Comparison of ENCODE assay signal across 10 mouse cellular contexts in genomic region chr7:4452644-4453043, GRCm38 (mm10). TPM values are rescaled to one million over a fixed set of nuclear protein-coding genes. Genes with fewer than 3 reads are reported as not detected.
DNase-seq lines count a peak whose midpoint lies in the region; ATAC-seq lines count a peak whose summit lies in the region.
"Had no signal": no experiment of that assay in that cellular context is flagged by ENCODE, and none has a peak within 500 bp of the region (broad histone marks: within the 10 kb centered on the region; RNA-seq: fewer than 3 reads in every experiment).

No protein-coding gene starts in this region.

- WGBS in kidney, embryonic 14.5 days = 13% methylated on average over 4 of the region's 4 CpGs
- WGBS in embryonic facial prominence, embryonic 15.5 days = 21% methylated on average over 4 of the region's 4 CpGs
- WGBS in lung, embryonic 15.5 days = 12% methylated on average over 4 of the region's 4 CpGs
- WGBS in stomach, embryonic 16.5 days = 24% methylated on average over 4 of the region's 4 CpGs

- H3K27ac ChIP-seq in kidney, embryonic 14.5 days (ENCODE audit: low read depth, low read length) = no peak overlapping the region
- no peak overlapping the region; the same call in 1 of the 2 replicates for H3K27ac ChIP-seq in embryonic facial prominence, embryonic 15.5 days (replicated peaks)
- H3K27ac ChIP-seq in lung, embryonic 15.5 days = peak overlapping the region; percentile 65
- peak overlapping the region; percentile 75 for H3K27ac ChIP-seq in stomach, embryonic 16.5 days (ENCODE audit: low read length)
- H3K27ac ChIP-seq: heart, embryonic 10.5 days had no signal

- H3K27me3 ChIP-seq in kidney, embryonic 14.5 days (ENCODE audit: control insufficient read depth, insufficient read depth, low read length) = no peaks in the 10 kb centered on the region
- no peaks in the 10 kb centered on the region for H3K27me3 ChIP-seq in embryonic facial prominence, embryonic 15.5 days
- no peaks in the 10 kb centered on the region for H3K27me3 ChIP-seq in lung, embryonic 15.5 days
- no peaks in the 10 kb centered on the region for H3K27me3 ChIP-seq in stomach, embryonic 16.5 days (ENCODE audit: control insufficient read depth, insufficient read depth, low read length)

- H3K36me3 ChIP-seq in kidney, embryonic 14.5 days (ENCODE audit: control insufficient read depth, insufficient read depth, low read length) = no peaks in the 10 kb centered on the region
- H3K36me3 ChIP-seq in embryonic facial prominence, embryonic 15.5 days = no peaks in the 10 kb centered on the region
- no peaks in the 10 kb centered on the region for H3K36me3 ChIP-seq in lung, embryonic 15.5 days
- no peaks in the 10 kb centered on the region for H3K36me3 ChIP-seq in stomach, embryonic 16.5 days (ENCODE audit: control insufficient read depth, insufficient read depth, low read length)
- H3K36me3 ChIP-seq: heart, embryonic 10.5 days had no signal

- no peaks in the 10 kb centered on the region for H3K9me3 ChIP-seq in kidney, embryonic 14.5 days (ENCODE audit: control insufficient read depth, low read length)
- no peaks in the 10 kb centered on the region for H3K9me3 ChIP-seq in embryonic facial prominence, embryonic 15.5 days (replicated peaks)
- no peaks in the 10 kb centered on the region for H3K9me3 ChIP-seq in lung, embryonic 15.5 days
- H3K9me3 ChIP-seq in stomach, embryonic 16.5 days (replicated peaks; ENCODE audit: control insufficient read depth, low read length) = no peaks in the 10 kb centered on the region
- H3K9me3 ChIP-seq: heart, embryonic 10.5 days had no signal

- DNase-seq in kidney, postnatal 36 days = peak; percentile 23 to 30
- no peak for DNase-seq in cerebellum, adult 11-12 months
- DNase-seq: adrenal gland, postnatal 36 days; left cerebral cortex, postnatal 4 days had no signal

- H3K4me2 ChIP-seq in kidney, embryonic 14.5 days (replicated peaks; ENCODE audit: low read depth, low read length) = no peak overlapping the region
- no peak overlapping the region for H3K4me2 ChIP-seq in embryonic facial prominence, embryonic 15.5 days (replicated peaks)
- no peak overlapping the region for H3K4me2 ChIP-seq in lung, embryonic 15.5 days
- no peak overlapping the region for H3K4me2 ChIP-seq in stomach, embryonic 16.5 days (ENCODE audit: low read depth, low read length)

- ATAC-seq in kidney, embryonic 14.5 days (ENCODE audit: low FRiP score, low TSS enrichment) = no peak
- ATAC-seq in embryonic facial prominence, embryonic 15.5 days (ENCODE audit: insufficient number of reproducible peaks, low FRiP score, low TSS enrichment, low read depth) = 0 out of 2 replicates have a peak, but pooled peaks have one; percentile 24
- peak; percentile 76 for ATAC-seq in lung, embryonic 15.5 days (ENCODE audit: borderline replicate concordance, extremely low read depth, low FRiP score, low TSS enrichment)
- peak; percentile 95 for ATAC-seq in stomach, embryonic 16.5 days (ENCODE audit: insufficient read depth, low FRiP score)
- ATAC-seq in granulocyte monocyte progenitor cell, adult 5-6 weeks (replicated peaks; ENCODE audit: poor library complexity, severe bottlenecking) = no peak

- H3K4me3 ChIP-seq in kidney, embryonic 14.5 days (ENCODE audit: low read length) = no peak overlapping the region
- no peak overlapping the region for H3K4me3 ChIP-seq in embryonic facial prominence, embryonic 15.5 days (replicated peaks)
- no peak overlapping the region for H3K4me3 ChIP-seq in lung, embryonic 15.5 days
- no peak overlapping the region for H3K4me3 ChIP-seq in stomach, embryonic 16.5 days (replicated peaks; ENCODE audit: low read length)
- H3K4me3 ChIP-seq: heart, embryonic 10.5 days had no signal

- H3K4me1 ChIP-seq in kidney, embryonic 14.5 days (ENCODE audit: control insufficient read depth, insufficient read depth, low read length) = no peaks in the 10 kb centered on the region
- H3K4me1 ChIP-seq in embryonic facial prominence, embryonic 15.5 days = no peaks in the 10 kb centered on the region
- H3K4me1 ChIP-seq in lung, embryonic 15.5 days = 0 out of 2 replicates have a peak, but pooled peaks cover 11% of the 10 kb centered on the region
- peaks cover 13% of the 10 kb centered on the region for H3K4me1 ChIP-seq in stomach, embryonic 16.5 days (ENCODE audit: control insufficient read depth, insufficient read depth, low read length)

- no peak overlapping the region for H3K9ac ChIP-seq in kidney, embryonic 14.5 days (ENCODE audit: low read depth, low read length)
- H3K9ac ChIP-seq in embryonic facial prominence, embryonic 15.5 days = no peak overlapping the region
- no peak overlapping the region for H3K9ac ChIP-seq in lung, embryonic 15.5 days
- no peak overlapping the region for H3K9ac ChIP-seq in stomach, embryonic 16.5 days (ENCODE audit: low read length)

RNA-seq across cellular contexts. Expression of gene Rdh13, which starts 7.2 kb away (rescaled TPM):
- 23.4 and 32.9 TPM in 2 replicates for polyA plus RNA-seq in kidney, embryonic 14.5 days (2014; fragmentation: Nextera tagmentation; extraction: Ambion mirVana)
- polyA plus RNA-seq in embryonic facial prominence, embryonic 15.5 days (2015; fragmentation: Nextera tagmentation; extraction: Ambion mirVana) = 24.4 and 25.3 TPM in 2 replicates
- 20.9 and 22.1 TPM in 2 replicates for polyA plus RNA-seq in lung, embryonic 15.5 days (2015; fragmentation: Nextera tagmentation; extraction: Ambion mirVana)
- polyA plus RNA-seq in stomach, embryonic 16.5 days (2015; fragmentation: Nextera tagmentation; extraction: Ambion mirVana) = 28.1 and 32.8 TPM in 2 replicates
- total RNA-seq in granulocyte monocyte progenitor cell, adult 5-6 weeks (2014; fragmentation: Nextera tagmentation) = 9.1 and 12.1 TPM in 2 replicates
- total RNA-seq in granulocyte monocyte progenitor cell, adult 5-6 weeks (2017) = 11.9 and 21.9 TPM in 2 replicates

RNA-seq across cellular contexts. Expression of gene Eps8l1, which starts 7.8 kb away (rescaled TPM):
- 3.0 and 6.8 TPM in 2 replicates for polyA plus RNA-seq in kidney, embryonic 14.5 days (2014; fragmentation: Nextera tagmentation; extraction: Ambion mirVana)
- polyA plus RNA-seq in embryonic facial prominence, embryonic 15.5 days (2015; fragmentation: Nextera tagmentation; extraction: Ambion mirVana) = 13.6 and 17.6 TPM in 2 replicates
- 14.1 and 15.5 TPM in 2 replicates for polyA plus RNA-seq in lung, embryonic 15.5 days (2015; fragmentation: Nextera tagmentation; extraction: Ambion mirVana)
- polyA plus RNA-seq in stomach, embryonic 16.5 days (2015; fragmentation: Nextera tagmentation; extraction: Ambion mirVana) = 12.1 and 15.0 TPM in 2 replicates
- total RNA-seq in granulocyte monocyte progenitor cell, adult 5-6 weeks (2014; fragmentation: Nextera tagmentation) = 5.0 and 7.7 TPM in 2 replicates
- 1.6 and 7.1 TPM in 2 replicates for total RNA-seq in granulocyte monocyte progenitor cell, adult 5-6 weeks (2017)

RNA-seq across cellular contexts. Expression of gene Ppp1r12c, which starts 48.8 kb away (rescaled TPM):
- 50.8 and 51.2 TPM in 2 replicates for polyA plus RNA-seq in kidney, embryonic 14.5 days (2014; fragmentation: Nextera tagmentation; extraction: Ambion mirVana)
- polyA plus RNA-seq in embryonic facial prominence, embryonic 15.5 days (2015; fragmentation: Nextera tagmentation; extraction: Ambion mirVana) = 52.5 and 57.2 TPM in 2 replicates
- 41.6 and 49.0 TPM in 2 replicates for polyA plus RNA-seq in lung, embryonic 15.5 days (2015; fragmentation: Nextera tagmentation; extraction: Ambion mirVana)
- polyA plus RNA-seq in stomach, embryonic 16.5 days (2015; fragmentation: Nextera tagmentation; extraction: Ambion mirVana) = 20.3 and 22.3 TPM in 2 replicates
- total RNA-seq in granulocyte monocyte progenitor cell, adult 5-6 weeks (2014; fragmentation: Nextera tagmentation) = 92.2 and 131 TPM in 2 replicates
- 99.6 and 109 TPM in 2 replicates for total RNA-seq in granulocyte monocyte progenitor cell, adult 5-6 weeks (2017)

RNA-seq across cellular contexts. Expression of gene Gp6, which starts 55.1 kb away (rescaled TPM):
- 0.07 TPM in 2 replicates for polyA plus RNA-seq in kidney, embryonic 14.5 days (2014; fragmentation: Nextera tagmentation; extraction: Ambion mirVana)
- polyA plus RNA-seq in embryonic facial prominence, embryonic 15.5 days (2015; fragmentation: Nextera tagmentation; extraction: Ambion mirVana) = 0.11 TPM in 1 of 2 replicates, not detected in the other
- 0.78 and 0.80 TPM in 2 replicates for polyA plus RNA-seq in lung, embryonic 15.5 days (2015; fragmentation: Nextera tagmentation; extraction: Ambion mirVana)
- polyA plus RNA-seq in stomach, embryonic 16.5 days (2015; fragmentation: Nextera tagmentation; extraction: Ambion mirVana) = 0.10 and 0.32 TPM in 2 replicates
- not detected in 2 replicates for total RNA-seq in granulocyte monocyte progenitor cell, adult 5-6 weeks (2014; fragmentation: Nextera tagmentation)
- not detected in 2 replicates for total RNA-seq in granulocyte monocyte progenitor cell, adult 5-6 weeks (2017)
- total RNA-seq: left cerebral cortex, postnatal 4 days had no signal

Comparison
In these comparisons a context has a peak if more than half of its experiments do, and no peak if none do; other contexts are left out.
1. ATAC-seq: peak in embryonic facial prominence, embryonic 15.5 days (single experiment), lung, embryonic 15.5 days (single experiment) and stomach, embryonic 16.5 days (single experiment); none in kidney, embryonic 14.5 days (single experiment) and granulocyte monocyte progenitor cell, adult 5-6 weeks (single experiment).
2. H3K27ac ChIP-seq: peak in lung, embryonic 15.5 days (single experiment) and stomach, embryonic 16.5 days (single experiment); none in kidney, embryonic 14.5 days (single experiment) and embryonic facial prominence, embryonic 15.5 days (single experiment).